Mouse (Mus musculus) hindbrain, embryonic 14.5 days (tissue): ENCODE measurements around the gene Nup35. TPM values are rescaled to one million over a fixed set of nuclear protein-coding genes. Genes with fewer than 3 reads are reported as not detected.

ENCODE experiments used
- ATAC-seq: fragments of 200-750 bp; cut with Nextera tagmentation; 2 replicates; pipeline ENCODE4 v1.8.0; 2017; ENCODE audit warnings: moderate number of reproducible peaks, mild to moderate bottlenecking, moderate TSS enrichment, moderate library complexity; ENCODE audit not compliant: low FRiP score
- DNase-seq: peaks from one replicate; pipeline ENCODE4 v3.0.0-alpha.2; 2015; ENCODE audit warnings: low spot score
- H3K27ac ChIP-seq: fragments of 300-500 bp; sonication (generic); 2 replicates; pipeline ENCODE4 v1.5.1; 2014; ENCODE audit warnings: mild to moderate bottlenecking, moderate library complexity
- H3K27me3 ChIP-seq: fragments of 300-500 bp; sonication (generic); 2 replicates; pipeline ENCODE4 v1.6.1; 2014; ENCODE audit warnings: mild to moderate bottlenecking, low read length, mixed read lengths; ENCODE audit not compliant: control insufficient read depth, insufficient read depth
- H3K36me3 ChIP-seq: fragments of 300-500 bp; sonication (generic); replicated peaks from 2 replicates; pipeline ENCODE4 v1.6.1; 2014; ENCODE audit not compliant: control insufficient read depth, insufficient read depth
- H3K4me1 ChIP-seq: fragments of 300-500 bp; sonication (generic); replicated peaks from 2 replicates; pipeline ENCODE4 v1.6.1; 2014; ENCODE audit warnings: antibody characterized with exemption, low read length, mixed read lengths; ENCODE audit not compliant: control insufficient read depth, insufficient read depth
- H3K4me2 ChIP-seq: fragments of 300-500 bp; sonication (generic); replicated peaks from 2 replicates; pipeline ENCODE4 v1.6.1; 2014; ENCODE audit warnings: mild to moderate bottlenecking, moderate library complexity
- H3K4me3 ChIP-seq: fragments of 300-500 bp; sonication (generic); replicated peaks from 2 replicates; pipeline ENCODE4 v1.5.1; 2014; ENCODE audit warnings: mild to moderate bottlenecking, low read length
- H3K9ac ChIP-seq: fragments of 300-500 bp; sonication (generic); 2 replicates; pipeline ENCODE4 v1.6.1; 2014
- H3K9me3 ChIP-seq: fragments of 300-500 bp; sonication (generic); 2 replicates; pipeline ENCODE4 v1.6.1; 2016; ENCODE audit warnings: low read length; ENCODE audit not compliant: control insufficient read depth
- WGBS: fragments of 180-500 bp; shearing (Covaris S2); extraction: QIAGEN DNeasy Blood & Tissue Kit; methylation state at CpG from one replicate; pipeline ENCODE4 v1.1.7; 2014; 5-methylcytosine and 5-hydroxymethylcytosine counted together
- polyA plus RNA-seq: library from polyadenylated mRNA; unstranded; fragments of >200 nt; fragmentation: Nextera tagmentation; extraction: Ambion mirVana; gene quantifications from 2 replicates; pipeline ENCODE4 v1.2.1, GENCODE M21; 2014

Gene Nup35
- polyA plus RNA-seq = 54.5 and 62.7 TPM in 2 replicates

DNA sequence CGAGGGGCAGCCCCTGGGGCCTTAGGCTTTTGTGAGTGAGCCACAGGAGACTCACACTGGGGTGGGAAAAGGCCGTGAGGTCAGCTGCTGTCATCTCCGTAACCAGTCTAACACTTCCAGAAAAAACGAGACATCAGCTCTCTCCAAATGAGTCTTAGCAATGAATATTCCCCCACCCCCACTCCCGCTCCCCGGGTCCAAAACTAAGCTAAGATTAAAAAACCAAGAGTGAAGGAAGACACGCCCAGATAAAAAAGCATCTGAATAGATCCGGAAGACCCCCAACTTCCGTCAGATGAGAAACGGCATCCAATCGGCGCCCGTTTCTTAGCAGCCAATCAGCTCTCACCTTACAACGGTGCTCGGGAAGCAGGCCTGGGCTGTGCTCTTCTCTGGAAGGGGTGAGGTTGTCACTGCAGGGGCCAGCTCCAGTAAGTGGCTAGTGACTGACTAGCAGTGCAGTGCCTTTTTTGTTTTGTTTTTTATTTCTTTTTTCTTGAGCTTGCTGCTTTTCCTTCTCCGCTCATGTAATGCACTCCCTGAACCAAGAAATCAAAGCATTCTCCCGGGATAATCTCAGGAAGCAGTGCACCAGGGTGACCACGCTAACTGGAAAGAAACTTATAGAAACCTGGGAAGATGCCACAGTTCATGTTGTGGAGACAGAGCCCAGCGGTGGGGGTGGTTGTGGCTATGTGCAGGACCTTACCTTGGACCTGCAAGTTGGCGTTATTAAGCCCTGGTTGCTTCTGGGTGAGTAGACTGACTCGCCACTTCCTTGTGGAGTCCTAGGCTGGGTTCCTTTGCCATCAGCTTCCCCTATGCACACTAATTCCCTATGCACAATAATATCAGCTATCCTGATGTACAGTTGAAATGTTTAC is at the start of gene Nup35, which contains the start of gene Dusp19:
Gene Nup35, plus strand, starts transcription at position 383 of the 884 bp plus-strand sequence.
Gene Dusp19, plus strand, starts transcription at position 192 of the 884 bp plus-strand sequence.
- ATAC-seq = peak; percentile 99

DNA sequence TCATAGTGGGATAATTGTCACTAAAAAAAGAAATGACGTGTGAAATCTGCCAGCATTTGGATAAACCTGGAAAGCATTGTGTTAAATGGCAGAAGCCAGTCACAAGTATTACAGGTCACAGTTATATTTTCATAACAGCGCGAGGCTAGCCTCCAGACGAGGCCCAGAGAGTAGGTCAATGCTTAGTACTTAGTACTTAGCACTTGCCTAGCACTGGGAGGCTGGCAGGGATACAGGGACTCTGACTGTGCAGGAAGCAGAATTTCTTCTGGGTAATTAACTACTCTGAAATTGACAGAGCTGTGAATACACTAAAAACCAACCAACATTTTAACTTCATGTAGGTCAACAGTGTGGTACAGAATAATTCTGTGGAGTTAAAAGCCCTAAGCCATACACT is 49.6 kb upstream of the Nup35 start:
- no peaks in the 10 kb centered on the region for H3K9me3 ChIP-seq
- no peaks in the 10 kb centered on the region for H3K27me3 ChIP-seq
- no peak for DNase-seq
- no peak overlapping the region for H3K9ac ChIP-seq
- H3K27ac ChIP-seq = no peak overlapping the region
- WGBS = 92% methylated on average over 4 of the region's 4 CpGs
- ATAC-seq = no peak
- no peak overlapping the region for H3K4me3 ChIP-seq
- H3K36me3 ChIP-seq = no peaks in the 10 kb centered on the region; the same call in none of the 2 replicates
- H3K4me1 ChIP-seq = no peaks in the 10 kb centered on the region
- no peak overlapping the region for H3K4me2 ChIP-seq

More for the DNA sequence above, at the start of gene Nup35, which contains the start of gene Dusp19:
- Histone ChIP-seq H3K9me3 (no peaks in the 10 kb centered on the region), H3K27me3 (no peaks in the 10 kb centered on the region), H3K27ac (peak within 1 kb of the TSS; percentile 79), H3K4me2 (peak within 1 kb of the TSS; percentile 68), H3K4me1 (peaks cover 13% of the 10 kb centered on the region), H3K4me3 (peak within 1 kb of the TSS; percentile 54), H3K9ac (peak within 1 kb of the TSS; percentile 76), H3K36me3 (0 out of 2 replicates have a peak, but pooled peaks cover 5% of the 10 kb centered on the region)
- DNase-seq = peak; percentile 98
- 2% methylated on average over 21 of the region's 21 CpGs for WGBS

DNA sequence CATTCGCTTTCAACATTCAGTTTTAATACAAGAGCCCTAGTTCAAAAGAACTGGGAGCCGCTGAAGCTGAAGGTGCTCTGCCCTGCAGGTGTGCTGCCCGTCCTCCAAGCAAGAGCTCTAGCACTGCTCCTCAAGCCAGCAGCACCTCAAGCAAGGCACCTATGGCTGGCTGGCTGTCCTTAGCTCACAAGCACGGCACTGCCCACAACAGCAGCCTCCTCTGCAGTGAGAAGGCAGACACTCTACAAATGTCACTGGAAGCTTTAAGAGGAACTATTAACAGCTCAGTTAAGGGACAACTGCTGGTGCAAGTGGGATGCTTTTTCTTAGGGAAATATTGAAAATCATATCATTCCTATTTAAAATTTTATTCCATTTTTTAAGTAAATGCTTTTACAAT is 46.4 kb upstream of the Nup35 start:
- no peaks in the 10 kb centered on the region for H3K9me3 ChIP-seq
- no peak overlapping the region for H3K4me2 ChIP-seq
- 80% methylated on average over 4 of the region's 4 CpGs for WGBS
- H3K27me3 ChIP-seq = no peaks in the 10 kb centered on the region
- H3K4me1 ChIP-seq = no peaks in the 10 kb centered on the region; the same call in 1 of the 2 replicates
- no peak overlapping the region for H3K27ac ChIP-seq
- ATAC-seq (no peak), DNase-seq (no peak)
- no peak overlapping the region for H3K4me3 ChIP-seq
- H3K36me3 ChIP-seq = no peaks in the 10 kb centered on the region; the same call in 1 of the 2 replicates
- no peak overlapping the region for H3K9ac ChIP-seq

DNA sequence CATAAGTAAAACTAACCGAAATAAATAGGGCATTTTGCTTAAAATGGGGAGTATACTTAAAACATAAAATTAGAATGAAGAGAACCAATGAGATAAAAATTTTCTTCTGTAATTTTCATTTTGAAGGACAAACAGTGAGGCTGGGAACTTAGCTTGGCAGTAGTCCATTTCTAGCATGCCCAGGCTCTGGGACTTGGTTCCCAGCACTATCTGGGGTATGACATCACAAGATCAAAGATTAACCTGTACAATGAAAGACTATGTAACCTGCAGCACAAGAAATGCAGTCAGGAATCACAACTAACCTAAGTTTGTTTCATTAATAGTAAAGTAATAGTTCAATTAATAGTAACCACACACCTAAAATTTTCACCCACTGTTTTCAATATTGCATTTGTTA is 39.8 kb upstream of the Nup35 start:
- ATAC-seq = no peak
- Histone ChIP-seq H3K36me3 (no peaks in the 10 kb centered on the region), H3K4me3 (no peak overlapping the region), H3K9me3 (no peaks in the 10 kb centered on the region), H3K4me2 (no peak overlapping the region), H3K4me1 (peaks cover 15% of the 10 kb centered on the region), H3K27me3 (no peaks in the 10 kb centered on the region), H3K27ac (no peak overlapping the region), H3K9ac (no peak overlapping the region)
- 98% methylated on average over 1 of the region's 1 CpGs for WGBS
- DNase-seq = no peak

DNA sequence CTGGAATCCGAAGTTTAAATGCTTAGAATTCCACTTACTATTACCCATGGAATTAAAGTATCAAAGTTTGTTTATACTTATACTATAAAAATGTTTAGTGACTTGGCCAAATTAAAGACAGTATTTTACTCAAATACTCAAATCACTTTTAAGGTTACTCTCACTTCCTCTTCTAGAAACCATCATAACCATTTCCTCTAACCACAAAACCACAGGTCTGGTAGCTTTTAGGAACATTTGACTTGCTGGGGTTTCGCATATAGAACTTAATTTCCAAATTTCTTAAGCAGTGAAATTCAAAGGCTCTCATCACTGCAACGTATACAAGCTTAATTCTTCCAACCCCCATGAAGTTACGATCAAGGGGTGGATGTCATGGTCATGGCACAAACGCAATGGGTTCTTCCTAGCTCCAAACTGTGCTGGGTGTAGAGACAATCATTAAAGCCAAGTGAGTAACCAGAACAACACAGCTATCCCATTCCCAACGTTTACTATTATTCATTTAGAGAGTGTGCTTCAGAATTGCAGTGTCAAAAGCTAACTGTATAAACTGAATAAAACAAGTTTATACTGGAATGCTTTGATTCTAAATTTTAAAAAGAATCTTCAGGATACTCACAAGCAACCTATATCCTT is 37.7 kb upstream of the Nup35 start:
- Histone ChIP-seq H3K36me3 (no peaks in the 10 kb centered on the region), H3K9ac (peak overlapping the region; percentile 96), H3K27ac (no peak overlapping the region), H3K27me3 (no peaks in the 10 kb centered on the region), H3K4me1 (peaks cover 15% of the 10 kb centered on the region), H3K9me3 (no peaks in the 10 kb centered on the region), H3K4me3 (peak overlapping the region; percentile 89), H3K4me2 (peak overlapping the region; percentile 83)
- WGBS = 47% methylated on average over 6 of the region's 6 CpGs
- no peak for ATAC-seq
- DNase-seq = no peak

DNA sequence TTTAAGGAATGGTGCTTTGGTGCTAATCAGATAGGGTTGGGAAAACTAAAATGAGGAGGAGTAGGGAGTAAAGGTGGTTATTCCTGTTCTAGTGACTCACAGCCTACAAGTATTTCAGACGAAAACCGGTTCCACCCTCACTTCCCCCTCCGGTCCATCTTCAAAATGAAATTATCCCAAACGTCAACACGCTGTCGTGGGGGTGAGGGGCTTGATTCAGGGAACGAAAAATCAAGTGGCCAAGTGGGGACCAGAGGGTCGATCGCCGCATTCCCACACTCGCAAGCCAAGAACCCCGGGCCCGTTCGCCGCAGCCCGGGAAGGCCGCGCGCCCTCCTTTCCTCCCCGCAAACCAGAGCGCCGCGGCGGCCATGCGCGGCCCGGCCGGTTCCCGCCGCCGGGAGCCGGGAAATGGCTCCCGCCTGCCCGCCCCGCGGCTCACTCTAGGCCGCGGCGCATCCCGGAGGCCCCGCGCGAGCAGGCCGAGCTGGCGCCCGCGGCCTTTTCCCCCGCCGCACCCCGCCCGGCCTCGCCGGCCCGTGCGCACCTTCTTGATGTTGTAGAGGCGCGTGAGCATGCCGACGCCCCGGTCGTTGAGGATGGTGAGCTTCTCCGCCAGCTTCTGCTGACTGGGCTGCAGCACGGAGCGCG is 36.6 kb upstream of the Nup35 start:
- Histone ChIP-seq H3K9me3 (no peaks in the 10 kb centered on the region), H3K9ac (peak overlapping the region; percentile 96), H3K4me2 (peak overlapping the region; percentile 83), H3K27me3 (no peaks in the 10 kb centered on the region), H3K4me3 (peak overlapping the region; percentile 89), H3K36me3 (no peaks in the 10 kb centered on the region), H3K27ac (peak overlapping the region; percentile 96), H3K4me1 (peaks cover 15% of the 10 kb centered on the region)
- under 1% methylated on average over 56 of the region's 65 CpGs for WGBS
- ATAC-seq (peak; percentile 80), DNase-seq (peak; percentile 42)

DNA sequence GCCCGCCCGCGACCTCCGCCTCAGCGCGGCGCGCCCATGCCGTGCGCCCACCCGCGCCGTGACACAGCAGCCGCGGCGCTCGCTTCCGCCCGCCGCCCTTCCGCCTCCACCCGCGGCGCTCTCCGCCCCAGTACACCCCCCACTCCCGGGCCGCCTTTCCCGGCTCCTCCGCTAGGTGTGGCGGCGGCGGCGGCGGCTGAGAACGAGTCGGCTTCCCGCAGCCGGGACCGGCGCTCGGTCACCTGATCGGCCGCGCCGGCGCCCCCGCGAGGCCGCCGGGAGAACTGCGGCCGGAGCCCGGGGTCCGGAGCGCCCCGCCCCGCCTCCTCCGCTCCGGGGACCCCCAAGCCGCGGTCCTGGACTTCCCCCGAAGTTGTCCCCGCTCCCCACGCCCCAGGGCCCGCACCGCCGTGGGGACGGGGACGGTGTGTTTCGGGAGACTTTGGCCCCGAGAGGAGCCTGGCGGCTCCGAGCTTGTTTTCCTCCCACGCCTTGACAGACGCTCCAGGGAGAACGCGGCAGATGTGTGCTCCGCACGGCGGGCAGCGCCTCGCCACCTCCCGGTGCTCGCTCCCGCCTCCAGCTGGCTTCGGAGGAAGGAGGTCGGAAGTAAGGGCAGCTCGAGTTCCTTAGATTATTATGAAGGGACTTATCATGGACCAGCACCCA is 35.9 kb upstream of the Nup35 start, which contains the start of gene Nckap1:
Gene Nckap1, minus strand, starts transcription at position 338 of the 669 bp plus-strand sequence.
- ATAC-seq = peak; percentile 95
- Histone ChIP-seq H3K4me3 (peak within 1 kb of the TSS; percentile 89), H3K27ac (peak within 1 kb of the TSS; percentile 96), H3K27me3 (no peaks in the 10 kb centered on the region), H3K9me3 (no peaks in the 10 kb centered on the region), H3K36me3 (no peaks in the 10 kb centered on the region), H3K4me2 (peak within 1 kb of the TSS; percentile 83), H3K9ac (peak within 1 kb of the TSS; percentile 96), H3K4me1 (peaks cover 15% of the 10 kb centered on the region)
- peak; percentile 87 for DNase-seq
- WGBS = under 1% methylated on average over 85 of the region's 88 CpGs

DNA sequence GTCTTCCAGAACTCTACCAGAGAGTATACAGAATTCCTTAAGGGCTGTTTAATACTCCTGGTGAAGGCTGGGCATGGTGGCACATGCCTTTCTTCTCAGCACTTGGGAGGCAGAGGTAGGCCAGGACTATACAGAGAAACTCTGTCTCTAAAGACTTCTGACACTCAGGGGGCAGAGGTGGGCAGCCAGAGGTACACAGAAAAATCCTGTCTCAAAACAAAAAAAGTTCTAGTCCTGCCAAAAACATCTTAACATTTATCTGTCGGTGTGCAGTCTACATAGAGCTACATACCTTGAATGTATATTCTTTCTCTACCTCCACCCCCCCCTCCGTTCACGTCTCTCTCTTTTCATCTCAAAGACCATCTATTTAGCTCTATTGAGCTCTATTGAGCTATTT is 34.7 kb upstream of the Nup35 start:
- no peak overlapping the region for H3K9ac ChIP-seq
- no peak overlapping the region for H3K27ac ChIP-seq
- no peak for ATAC-seq
- no peak overlapping the region for H3K4me3 ChIP-seq
- H3K4me2 ChIP-seq = no peak overlapping the region
- H3K9me3 ChIP-seq = no peaks in the 10 kb centered on the region
- WGBS = 84% methylated on average over 3 of the region's 3 CpGs
- no peak for DNase-seq
- H3K4me1 ChIP-seq = peaks cover 15% of the 10 kb centered on the region
- H3K27me3 ChIP-seq = no peaks in the 10 kb centered on the region
- no peaks in the 10 kb centered on the region for H3K36me3 ChIP-seq
